Mouse (Mus musculus) brown adipose tissue, adult 24 weeks (tissue): ENCODE data around the gene Nrde2. TPM values are rescaled to one million over a fixed set of nuclear protein-coding genes. Genes with fewer than 3 reads are reported as not detected.
"Not testable (repeated sequence)": the region's sequence is repeated elsewhere in the genome, so short reads cannot be mapped to it uniquely, and the experiment has no call there.

Experiments
- H3K27ac ChIP-seq: fragments of 200-500 bp; replicated peaks from 2 replicates; pipeline ENCODE4 v1.5.1; 2012; ENCODE audit warnings: low read depth, mild to moderate bottlenecking, low read length
- H3K4me1 ChIP-seq: fragments of 200-500 bp; 2 replicates; pipeline ENCODE4 v1.6.1; 2012; ENCODE audit warnings: low read length, mixed read lengths; ENCODE audit not compliant: control insufficient read depth, insufficient read depth, insufficient read length
- H3K4me3 ChIP-seq: fragments of 200-500 bp; 2 replicates; pipeline ENCODE4 v1.5.1; 2012; ENCODE audit warnings: low read depth, mild to moderate bottlenecking, low read length, moderate library complexity; ENCODE audit not compliant: insufficient read depth
- polyA plus RNA-seq: library from polyadenylated mRNA; stranded (reverse); fragments of >200 nt; gene quantifications from 2 replicates; pipeline ENCODE4 v1.2.4, GENCODE M21; 2012; ENCODE audit not compliant: missing spikeins, insufficient read depth, insufficient read length

Nrde2 gene
- polyA plus RNA-seq, 1 experiment, result 3.0 TPM

- Histone ChIP-seq H3K27ac (peak overlapping the region; percentile 97), H3K4me1 (no peaks in the 10 kb centered on the region; the same call in 1 of the 2 replicates), H3K4me3 (peak overlapping the region; percentile 83)
Observed at GRCm38 (mm10) chr12:100187013-100187755, 27.7 kb upstream of the Nrde2 start.

GRCm38 (mm10) chr12:100186376-100186775 is 26.9 kb upstream of the Nrde2 start:
- H3K27ac ChIP-seq, result peak overlapping the region; percentile 97
- H3K4me1 ChIP-seq, result no peaks in the 10 kb centered on the region; the same call in 1 of the 2 replicates
- H3K4me3 ChIP-seq, result peak overlapping the region; percentile 83

- Histone ChIP-seq H3K4me1 (no peaks in the 10 kb centered on the region; the same call in 1 of the 2 replicates), H3K4me3 (no peak overlapping the region), H3K27ac (no peak overlapping the region)
Observed at GRCm38 (mm10) chr12:100185897-100186296, 26.4 kb upstream of the Nrde2 start.

GRCm38 (mm10) chr12:100184976-100185375 is 25.5 kb upstream of the Nrde2 start:
- not testable (repeated sequence) for H3K4me1 ChIP-seq, H3K27ac ChIP-seq, H3K4me3 ChIP-seq

- peak overlapping the region; percentile 49; the same call in 1 of the 2 replicates for H3K27ac ChIP-seq
- H3K4me3 ChIP-seq, result no peak overlapping the region
- no peaks in the 10 kb centered on the region; the same call in 1 of the 2 replicates for H3K4me1 ChIP-seq
Observed at GRCm38 (mm10) chr12:100183970-100184369, 24.5 kb upstream of the Nrde2 start.

DNA sequence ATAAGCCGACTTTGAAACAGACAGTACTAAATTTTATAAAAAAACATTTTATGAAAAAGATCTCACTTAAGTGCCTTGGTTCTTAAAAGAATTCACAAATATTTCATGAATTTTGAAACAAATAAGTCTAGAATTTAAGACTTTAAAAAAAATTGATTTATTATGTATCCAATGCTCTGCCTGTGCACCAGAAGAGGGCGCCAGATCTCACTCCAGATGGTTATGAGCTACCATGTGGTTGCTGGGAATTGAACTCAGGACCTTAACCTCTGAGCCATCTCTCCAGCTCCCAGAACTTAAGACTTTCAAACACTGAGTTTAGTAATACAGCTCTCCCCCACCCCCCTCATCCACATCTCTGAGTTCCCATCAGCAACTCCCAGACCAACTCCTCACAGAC is 23.2 kb upstream of the Nrde2 start:
- Histone ChIP-seq H3K4me3 (no peak overlapping the region), H3K4me1 (no peaks in the 10 kb centered on the region; the same call in 1 of the 2 replicates), H3K27ac (no peak overlapping the region)

DNA sequence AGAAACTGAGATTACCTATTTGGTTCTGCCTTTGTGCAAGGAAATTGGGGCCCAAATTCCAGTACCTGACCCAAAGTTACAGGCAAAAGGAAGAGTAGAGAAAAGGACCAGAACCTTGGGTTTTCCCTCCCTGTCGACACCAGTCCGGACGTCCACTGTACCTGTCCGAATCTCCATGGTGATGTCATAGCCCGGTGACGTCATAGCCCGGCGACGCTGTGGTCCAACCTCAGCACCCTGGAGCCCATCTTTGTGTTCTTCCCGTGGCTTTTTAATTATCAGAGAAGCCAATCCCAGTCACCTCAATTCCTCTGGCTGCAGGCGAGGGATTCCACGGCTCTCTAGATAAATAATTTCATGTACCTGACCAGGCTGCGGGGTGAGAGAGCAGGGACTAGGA is 21.3 kb upstream of the Nrde2 start:
- Histone ChIP-seq H3K4me1 (no peaks in the 10 kb centered on the region), H3K4me3 (no peak overlapping the region), H3K27ac (no peak overlapping the region)

- H3K4me1 ChIP-seq, result no peaks in the 10 kb centered on the region
- H3K4me3 ChIP-seq, result no peak overlapping the region
- no peak overlapping the region for H3K27ac ChIP-seq
Observed at GRCm38 (mm10) chr12:100178898-100179440, 19.5 kb upstream of the Nrde2 start.

GRCm38 (mm10) chr12:100176469-100177056 is 17.1 kb upstream of the Nrde2 start:
- Histone ChIP-seq H3K27ac (no peak overlapping the region), H3K4me3 (no peak overlapping the region)

DNA sequence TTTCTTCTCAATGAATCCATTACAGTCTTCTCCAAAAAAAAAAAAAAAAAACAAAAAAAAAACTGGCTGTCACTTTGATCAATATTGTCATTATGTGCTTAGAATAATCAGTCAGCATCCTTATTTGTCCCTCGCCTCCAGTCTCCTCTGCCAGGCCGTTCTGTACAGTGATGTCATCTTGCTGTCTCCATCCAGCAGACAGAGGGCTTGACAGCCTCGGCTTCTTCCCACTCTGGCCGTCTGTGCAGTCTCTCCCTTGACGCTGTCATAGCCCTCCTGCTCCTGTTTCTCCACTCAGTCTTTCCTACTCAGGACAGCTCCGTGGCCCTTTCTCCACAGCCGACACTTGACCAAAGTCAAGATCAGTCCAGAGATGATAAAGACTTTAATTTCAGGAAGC is 13.0 kb upstream of the Nrde2 start:
- Histone ChIP-seq H3K4me1 (peaks cover 4% of the 10 kb centered on the region; the same call in 1 of the 2 replicates), H3K27ac (no peak overlapping the region), H3K4me3 (no peak overlapping the region)

More at GRCm38 (mm10) chr12:100176469-100177056, 17.1 kb upstream of the Nrde2 start:
- no peaks in the 10 kb centered on the region for H3K4me1 ChIP-seq

- H3K27ac ChIP-seq, result peak overlapping the region; percentile 74
- peaks cover 4% of the 10 kb centered on the region; the same call in 1 of the 2 replicates for H3K4me1 ChIP-seq
- peak overlapping the region; percentile 37 for H3K4me3 ChIP-seq
Observed at GRCm38 (mm10) chr12:100167931-100168871, 8.7 kb upstream of the Nrde2 start.

DNA sequence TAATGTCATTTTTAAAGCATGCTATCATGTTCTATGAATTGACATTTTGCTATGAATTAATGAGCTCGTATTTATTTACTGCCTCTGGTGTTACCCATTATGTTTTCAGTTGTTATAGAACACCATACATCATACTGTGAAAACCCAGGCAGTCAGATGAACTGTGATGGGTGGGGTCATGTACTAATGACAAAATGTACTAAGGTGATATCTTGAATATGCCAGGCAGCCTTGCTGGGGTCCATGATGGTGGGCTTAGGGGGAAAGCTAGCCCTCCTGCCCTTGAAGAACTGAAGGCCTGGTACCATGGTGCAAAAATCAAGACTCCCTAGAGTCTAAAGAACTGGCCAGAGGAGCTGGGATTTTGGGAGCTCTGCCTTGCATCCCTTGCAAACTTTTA is 8.0 kb upstream of the Nrde2 start:
- peak overlapping the region; percentile 74 for H3K27ac ChIP-seq
- peaks cover 4% of the 10 kb centered on the region; the same call in 1 of the 2 replicates for H3K4me1 ChIP-seq
- no peak overlapping the region for H3K4me3 ChIP-seq

DNA sequence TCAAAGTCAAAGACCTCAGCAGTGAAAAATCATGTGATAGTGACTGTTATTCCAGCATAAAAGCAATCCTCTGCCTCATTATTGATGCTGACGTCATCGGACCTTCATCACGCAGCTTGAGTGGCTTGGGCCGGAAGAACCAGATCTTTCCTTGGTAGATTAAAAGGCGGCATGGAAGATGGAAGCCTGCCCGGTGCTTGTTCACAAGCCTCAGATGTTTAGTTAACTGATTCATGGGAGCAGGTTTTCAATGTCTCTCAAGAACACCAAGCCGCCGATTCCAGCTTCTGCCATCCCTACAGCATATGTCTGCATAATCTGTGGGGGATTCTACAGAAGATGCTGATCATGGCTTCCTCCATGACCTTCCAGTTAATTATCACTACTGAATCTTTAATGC is 7.5 kb upstream of the Nrde2 start:
- Histone ChIP-seq H3K4me3 (no peak overlapping the region), H3K4me1 (peaks cover 4% of the 10 kb centered on the region; the same call in 1 of the 2 replicates), H3K27ac (no peak overlapping the region)

DNA sequence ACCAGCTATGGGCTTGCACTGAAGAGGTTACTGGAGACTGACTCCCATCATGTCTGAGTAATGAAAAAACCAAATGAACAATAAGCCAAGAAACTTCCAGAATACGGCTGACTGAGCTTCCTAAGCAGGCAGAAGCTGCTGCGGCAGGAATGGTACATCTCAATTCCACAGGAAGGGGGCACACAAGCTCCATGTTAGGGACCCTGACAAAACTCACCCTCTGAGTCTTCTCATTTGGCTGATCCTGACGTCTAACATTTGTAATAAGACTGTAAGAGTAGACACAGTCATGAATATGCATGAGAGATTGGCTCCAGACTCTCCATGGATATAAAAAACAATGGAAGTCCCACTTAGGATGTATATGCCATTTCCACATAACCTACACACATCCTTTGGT is 6.7 kb upstream of the Nrde2 start:
- Histone ChIP-seq H3K4me1 (peaks cover 4% of the 10 kb centered on the region; the same call in 1 of the 2 replicates), H3K4me3 (no peak overlapping the region), H3K27ac (no peak overlapping the region)
